In genomic region chr13:105055374-105055773, GRCm38 (mm10) we compare ENCODE assay signal across 10 mouse cellular contexts. TPM values are rescaled to one million over a fixed set of nuclear protein-coding genes. Genes with fewer than 3 reads are reported as not detected.
A peak's percentile ranks its signal among the peaks of the same experiment; 100 is the strongest.
DNase-seq lines count a peak whose midpoint lies in the region; ATAC-seq and TF ChIP-seq lines count a peak whose summit lies in the region.
"Had no signal": no experiment of that assay in that cellular context is flagged by ENCODE, and none has a peak within 500 bp of the region (broad histone marks: within the 10 kb centered on the region; RNA-seq: fewer than 3 reads in every experiment).

No protein-coding gene starts in this region.

- peak overlapping the region; percentile 91 for H3K4me2 ChIP-seq in intestine, postnatal 0 days (replicated peaks; ENCODE audit: low read depth)

- DNase-seq in layer of hippocampus, adult 2 months (ENCODE audit: low spot score in 2 of 2), result no peak
- DNase-seq in layer of hippocampus, adult 11-12 months (ENCODE audit: low spot score), result no peak
- peak; percentile 32 to 57 for DNase-seq in heart, adult 18-20 months
- DNase-seq in ovary, postnatal 10 days (ENCODE audit: low spot score), result no peak
- no peak for DNase-seq in adipocyte (ENCODE audit: low spot score)
- no peak for DNase-seq in layer of hippocampus, postnatal 10 days (ENCODE audit: low spot score in 2 of 2)

- H3K9ac ChIP-seq in intestine, postnatal 0 days (ENCODE audit: low read depth, low read length), result no peak overlapping the region

- H3K9me3 ChIP-seq in intestine, postnatal 0 days (ENCODE audit: control insufficient read depth), result no peaks in the 10 kb centered on the region

- peaks cover 18% of the 10 kb centered on the region for H3K27me3 ChIP-seq in intestine, postnatal 0 days (replicated peaks; ENCODE audit: control insufficient read depth, insufficient read depth, low read length)

- H3K4me1 ChIP-seq in intestine, postnatal 0 days (replicated peaks; ENCODE audit: control insufficient read depth, insufficient read depth, low read length), result no peaks in the 10 kb centered on the region

- peak overlapping the region; percentile 99 for H3K27ac ChIP-seq in layer of hippocampus, adult 2 months
- no peak overlapping the region for H3K27ac ChIP-seq in intestine, postnatal 0 days (ENCODE audit: low read depth, low read length)

- no peak for ATAC-seq in intestine, postnatal 0 days
- peak; percentile 59 for ATAC-seq in megakaryocyte, adult 5-6 weeks (ENCODE audit: poor library complexity, severe bottlenecking)

- H3K36me3 ChIP-seq in intestine, postnatal 0 days (ENCODE audit: control insufficient read depth, insufficient read depth), result no peaks in the 10 kb centered on the region
- H3K36me3 ChIP-seq: G1E had no signal

- TF ChIP-seq CTCF in layer of hippocampus, adult 2 months (conservative IDR thresholded peaks at IDR 0.05), result no peak
- no peak for TF ChIP-seq CTCF in intestine, postnatal 0 days (IDR thresholded peaks at IDR 0.05; ENCODE audit: low read depth)

- 22% methylated on average over 5 of the region's 5 CpGs for WGBS in intestine, postnatal 0 days

- peak overlapping the region; percentile 94 for H3K4me3 ChIP-seq in layer of hippocampus, adult 2 months
- no peak overlapping the region for H3K4me3 ChIP-seq in intestine, postnatal 0 days (ENCODE audit: low read depth, low read length)

RNA-seq across cellular contexts. Expression of gene Rgs7bp, which starts 0.6 kb away (rescaled TPM):
- 100 to 1,000 TPM; 150 to 153 TPM for total RNA-seq in layer of hippocampus, adult 2 months (2021)
- total RNA-seq in heart, adult 18-20 months (2021), result 1 to 10 TPM; 6.1 to 7.0 TPM
- 1.9 and 2.4 TPM in 2 replicates for polyA plus RNA-seq in intestine, postnatal 0 days (2015; fragmentation: Nextera tagmentation; extraction: Ambion mirVana)
- 0.02 and 0.18 TPM in 2 replicates for total RNA-seq in megakaryocyte, adult 5-6 weeks (2015)
- 0.04 and 0.07 TPM in 2 replicates for total RNA-seq in megakaryocyte, adult 5-6 weeks (2017)
- 10 to 100 TPM; 85.4 to 85.7 TPM for total RNA-seq in layer of hippocampus, postnatal 10 days (2021)
- polyA plus RNA-seq: G1E had no signal

RNA-seq across cellular contexts. Expression of gene 4933425L06Rik, which starts 26.5 kb away (rescaled TPM):
- not detected for total RNA-seq in layer of hippocampus, adult 2 months (2021)
- total RNA-seq in heart, adult 18-20 months (2021), result not detected
- polyA plus RNA-seq in intestine, postnatal 0 days (2015; fragmentation: Nextera tagmentation; extraction: Ambion mirVana), result not detected in 2 replicates
- total RNA-seq in megakaryocyte, adult 5-6 weeks (2015), result not detected in 2 replicates
- total RNA-seq in megakaryocyte, adult 5-6 weeks (2017), result not detected in 2 replicates
- not detected for total RNA-seq in layer of hippocampus, postnatal 10 days (2021)
- polyA plus RNA-seq: G1E; large intestine, adult 2 months had no signal

Comparison
In these comparisons a context has a peak if more than half of its experiments do, and no peak if none do; other contexts are left out.
1. DNase-seq: peak in heart, adult 18-20 months (2 of 2); none in layer of hippocampus, adult 2 months (0 of 2), layer of hippocampus, adult 11-12 months (single experiment), ovary, postnatal 10 days (single experiment), adipocyte (single experiment) and layer of hippocampus, postnatal 10 days (0 of 2).
2. RNA of gene Rgs7bp, which starts 0.6 kb away (total RNA-seq): 150 to 153 TPM in layer of hippocampus, adult 2 months and 85.4 to 85.7 TPM in layer of hippocampus, postnatal 10 days; 6.1 to 7.0 TPM in heart, adult 18-20 months and 0.02 to 0.18 TPM in megakaryocyte, adult 5-6 weeks; every median in the first group is over 10 times any median in the second.